Comparison of ENCODE assay signal across 17 mouse cellular contexts in the genomic region with DNA sequence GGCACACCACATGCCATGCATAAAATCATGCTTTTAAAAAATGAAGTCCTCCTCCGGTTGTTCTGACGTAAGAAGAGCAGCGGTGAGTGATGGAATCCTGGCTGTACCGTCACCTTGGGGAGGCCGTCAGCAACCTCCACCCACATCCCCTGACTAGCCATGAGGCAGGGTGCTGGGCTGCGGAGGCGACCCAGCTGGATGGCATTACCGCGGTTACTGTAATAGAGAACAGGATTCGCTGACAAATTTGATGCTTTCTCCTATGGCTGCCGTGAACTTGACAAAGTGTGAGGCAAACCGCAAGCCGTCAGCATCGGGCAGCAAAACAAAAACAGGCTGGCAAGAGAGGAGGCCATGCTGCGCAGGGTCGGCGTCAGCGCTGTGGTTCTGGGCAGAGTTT.
A peak's percentile ranks its signal among the peaks of the same experiment; 100 is the strongest.
DNase-seq lines count a peak whose midpoint lies in the region; ATAC-seq lines count a peak whose summit lies in the region.
"Had no signal": no experiment of that assay in that cellular context is flagged by ENCODE, and none has a peak within 500 bp of the region (broad histone marks: within the 10 kb centered on the region; RNA-seq: fewer than 3 reads in every experiment).

No protein-coding gene starts in this region.

- H3K4me2 ChIP-seq in embryonic facial prominence, embryonic 15.5 days (replicated peaks): peak overlapping the region; percentile 30
- no peak overlapping the region for H3K4me2 ChIP-seq in midbrain, embryonic 13.5 days (replicated peaks)
- H3K4me2 ChIP-seq: heart, embryonic 11.5 days; neural tube, embryonic 15.5 days had no signal

- H3K36me3 ChIP-seq in embryonic facial prominence, embryonic 15.5 days: no peaks in the 10 kb centered on the region
- no peaks in the 10 kb centered on the region for H3K36me3 ChIP-seq in midbrain, embryonic 13.5 days
- H3K36me3 ChIP-seq: neural tube, embryonic 15.5 days had no signal

- peaks cover 44% of the 10 kb centered on the region for H3K27me3 ChIP-seq in embryonic facial prominence, embryonic 15.5 days
- H3K27me3 ChIP-seq in midbrain, embryonic 13.5 days: no peaks in the 10 kb centered on the region; the same call in 1 of the 2 replicates
- H3K27me3 ChIP-seq: Patski had no signal

- 0 out of 2 replicates have a peak, but pooled peaks have one; percentile 44 for ATAC-seq in embryonic facial prominence, embryonic 15.5 days (ENCODE audit: insufficient number of reproducible peaks, low FRiP score, low TSS enrichment, low read depth)
- no peak for ATAC-seq in midbrain, embryonic 13.5 days
- ATAC-seq: forebrain, embryonic 14.5 days; liver, postnatal 0 days; Patski had no signal

- no peak overlapping the region for H3K9ac ChIP-seq in embryonic facial prominence, embryonic 15.5 days
- no peak overlapping the region for H3K9ac ChIP-seq in midbrain, embryonic 13.5 days (replicated peaks)
- H3K9ac ChIP-seq: liver, postnatal 0 days; neural tube, embryonic 15.5 days had no signal

- peak; percentile 33 to 38 for DNase-seq in right cerebral cortex, adult 2 months (ENCODE audit: low spot score in 2 of 2)
- no peak for DNase-seq in right cerebral cortex, postnatal 25 days
- DNase-seq in layer of hippocampus, adult 9-11 months: peak; percentile 46
- DNase-seq in ovary, postnatal 10 days (ENCODE audit: low spot score): no peak
- no peak for DNase-seq in retina, postnatal 1 day
- DNase-seq: cerebellum, adult 18-20 months; gastrocnemius, postnatal 10 days; heart, postnatal 4 days; kidney, postnatal 14 days; liver, postnatal 0 days; thymus, postnatal 25 days had no signal

- no peak overlapping the region for H3K27ac ChIP-seq in embryonic facial prominence, embryonic 15.5 days (replicated peaks)
- no peak overlapping the region for H3K27ac ChIP-seq in midbrain, embryonic 13.5 days
- H3K27ac ChIP-seq: neural tube, embryonic 15.5 days had no signal

- H3K4me1 ChIP-seq in embryonic facial prominence, embryonic 15.5 days: peaks cover 22% of the 10 kb centered on the region
- no peaks in the 10 kb centered on the region for H3K4me1 ChIP-seq in midbrain, embryonic 13.5 days (replicated peaks)

- no peaks in the 10 kb centered on the region for H3K9me3 ChIP-seq in embryonic facial prominence, embryonic 15.5 days (replicated peaks)
- H3K9me3 ChIP-seq in midbrain, embryonic 13.5 days: no peaks in the 10 kb centered on the region
- H3K9me3 ChIP-seq: neural tube, embryonic 15.5 days had no signal

- no peak overlapping the region for H3K4me3 ChIP-seq in embryonic facial prominence, embryonic 15.5 days (replicated peaks)
- no peak overlapping the region for H3K4me3 ChIP-seq in midbrain, embryonic 13.5 days (replicated peaks)
- H3K4me3 ChIP-seq: neural tube, embryonic 15.5 days had no signal

- 34% methylated on average over 18 of the region's 18 CpGs for WGBS in embryonic facial prominence, embryonic 15.5 days
- WGBS in midbrain, embryonic 13.5 days: 86% methylated on average over 18 of the region's 18 CpGs

Comparison
In these comparisons a context has a peak if more than half of its experiments do, and no peak if none do; other contexts are left out.
1. DNase-seq: peak in right cerebral cortex, adult 2 months (2 of 2) and layer of hippocampus, adult 9-11 months (single experiment); none in right cerebral cortex, postnatal 25 days (single experiment), ovary, postnatal 10 days (single experiment) and retina, postnatal 1 day (single experiment).